Mouse (Mus musculus) erythroblast, embryonic 14.5 days (primary cell): ENCODE measurements around the gene Rbl2. TPM values are rescaled to one million over a fixed set of nuclear protein-coding genes. Genes with fewer than 3 reads are reported as not detected.

Experiments
- H3K27me3 ChIP-seq: 2 replicates; pipeline ENCODE4 v1.6.1; 2012; ENCODE audit warnings: inconsistent platforms; ENCODE audit not compliant: control insufficient read depth
- H3K36me3 ChIP-seq: 2 replicates; pipeline ENCODE4 v1.6.1; 2012; ENCODE audit warnings: mild to moderate bottlenecking, inconsistent platforms; ENCODE audit not compliant: control insufficient read depth
- H3K4me1 ChIP-seq: 2 replicates; pipeline ENCODE4 v1.6.1; 2012; ENCODE audit warnings: inconsistent platforms; ENCODE audit not compliant: control insufficient read depth
- H3K4me3 ChIP-seq: replicated peaks from 2 replicates; pipeline ENCODE3; 2012; ENCODE audit warnings: moderate library complexity, mild to moderate bottlenecking, inconsistent platforms
- H3K9me3 ChIP-seq: 2 replicates; pipeline ENCODE4 v1.6.1; 2012; ENCODE audit warnings: low read length, inconsistent platforms, mixed read lengths; ENCODE audit not compliant: control insufficient read depth
- GATA1 ChIP-seq: IDR thresholded peaks from 2 replicates; pipeline ENCODE4 v1.6.1; 2012; ENCODE audit warnings: low read length, inconsistent platforms, mixed read lengths
- TAL1 ChIP-seq: IDR thresholded peaks from 3 replicates; pipeline ENCODE4 v1.6.1; 2012; ENCODE audit warnings: low read length, inconsistent platforms, mixed read lengths
- polyA plus RNA-seq: library from polyadenylated mRNA; stranded (reverse); fragments of >175 nt; gene quantifications from 2 replicates; pipeline ENCODE4 v1.2.3, GENCODE M21; 2012

Rbl2 gene
- polyA plus RNA-seq, 1 experiment = 0.13 TPM

DNA sequence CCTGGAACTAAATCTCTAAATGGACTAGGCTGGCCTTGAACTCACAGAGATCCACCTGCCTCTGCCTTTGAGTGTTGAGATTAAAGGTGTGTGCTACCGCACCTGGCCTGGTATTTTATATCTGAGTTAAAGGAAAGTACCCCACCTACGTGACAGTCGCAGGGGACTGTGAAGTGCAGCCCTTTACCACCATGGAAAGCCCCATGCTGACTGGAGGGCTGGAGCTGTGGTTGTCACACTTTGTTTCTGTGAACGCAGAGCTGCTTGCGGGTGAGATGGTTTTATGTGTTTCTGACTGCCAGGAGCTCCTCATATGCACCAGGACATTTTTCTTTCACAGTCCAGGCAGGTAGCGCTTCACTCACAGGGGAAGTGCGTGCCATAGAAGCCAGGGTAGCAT is 18.6 kb downstream of the Rbl2 start:
- H3K9me3 ChIP-seq = no peaks in the 10 kb centered on the region
- H3K27me3 ChIP-seq = no peaks in the 10 kb centered on the region
- no peak overlapping the region for H3K4me3 ChIP-seq
- no peak for TF ChIP-seq GATA1
- TF ChIP-seq TAL1 = no peak
- H3K4me1 ChIP-seq = no peaks in the 10 kb centered on the region
- H3K36me3 ChIP-seq = peaks cover 46% of the 10 kb centered on the region

DNA sequence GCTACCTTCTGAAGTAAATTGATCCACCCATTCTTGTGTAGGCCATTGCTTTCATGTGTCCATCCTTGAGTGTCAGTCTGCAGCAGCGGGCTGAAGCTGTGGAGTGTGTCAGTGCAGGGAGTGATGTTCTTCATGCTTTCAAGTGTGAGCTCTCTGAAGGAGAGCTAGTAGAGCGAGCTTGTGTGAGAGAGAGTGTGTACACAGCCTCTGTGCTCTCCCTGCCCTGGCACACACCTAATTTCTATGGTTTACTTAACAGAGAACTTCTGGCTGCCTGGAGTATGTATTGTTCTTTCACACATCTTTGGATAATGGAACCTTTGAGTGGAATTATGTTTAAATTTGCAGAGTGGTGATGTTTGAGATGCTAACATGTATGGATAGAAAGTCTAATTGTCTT is 19.7 kb downstream of the Rbl2 start:
- Histone ChIP-seq H3K4me1 (no peaks in the 10 kb centered on the region), H3K27me3 (no peaks in the 10 kb centered on the region), H3K36me3 (peaks cover 48% of the 10 kb centered on the region), H3K9me3 (no peaks in the 10 kb centered on the region), H3K4me3 (no peak overlapping the region)
- TF ChIP-seq TAL1 = no peak
- no peak for TF ChIP-seq GATA1

DNA sequence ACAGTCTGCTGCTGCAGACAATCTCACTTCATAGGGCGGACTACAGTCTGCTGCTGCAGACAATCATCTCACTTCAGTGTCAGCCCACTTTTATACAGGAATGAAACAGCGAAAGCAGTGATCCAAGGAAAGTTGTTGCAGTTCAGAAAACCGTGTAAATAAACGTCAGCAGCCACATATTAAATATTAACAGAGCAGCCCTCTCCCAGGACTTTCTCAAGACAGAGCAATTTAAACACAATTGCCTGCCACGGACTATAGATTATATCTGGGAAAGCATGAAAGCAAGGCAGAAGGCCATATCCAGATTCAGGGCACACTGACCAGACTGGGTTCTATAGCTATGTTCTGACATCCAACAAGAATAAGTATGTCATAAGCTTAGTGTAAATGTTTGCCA is 24.3 kb downstream of the Rbl2 start:
- H3K4me1 ChIP-seq = no peaks in the 10 kb centered on the region
- H3K9me3 ChIP-seq = no peaks in the 10 kb centered on the region
- peaks cover 53% of the 10 kb centered on the region for H3K36me3 ChIP-seq
- H3K4me3 ChIP-seq = no peak overlapping the region
- no peak for TF ChIP-seq GATA1
- no peaks in the 10 kb centered on the region for H3K27me3 ChIP-seq

DNA sequence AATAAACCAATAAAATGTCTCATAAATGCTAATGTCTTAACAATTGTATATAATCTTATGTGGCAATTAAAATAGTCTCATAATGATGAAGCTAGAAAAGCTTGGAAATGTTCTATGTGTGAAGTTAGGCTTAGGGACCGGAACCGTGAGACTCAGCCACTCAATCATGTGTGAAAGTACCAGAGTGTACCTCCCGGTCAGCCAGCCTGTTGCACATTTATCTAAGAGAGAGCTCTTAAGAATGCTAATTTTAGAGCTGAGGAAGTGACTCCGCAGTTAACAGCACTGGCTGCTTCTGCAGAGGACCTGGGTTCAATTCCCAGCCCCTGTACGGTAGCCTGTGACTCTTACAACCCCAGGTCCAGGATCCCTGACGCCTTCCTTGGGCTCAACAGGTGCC is 28.2 kb downstream of the Rbl2 start:
- Histone ChIP-seq H3K36me3 (peaks cover 46% of the 10 kb centered on the region), H3K4me3 (no peak overlapping the region), H3K27me3 (no peaks in the 10 kb centered on the region), H3K4me1 (no peaks in the 10 kb centered on the region; the same call in 1 of the 2 replicates), H3K9me3 (no peaks in the 10 kb centered on the region)
- no peak for TF ChIP-seq TAL1

DNA sequence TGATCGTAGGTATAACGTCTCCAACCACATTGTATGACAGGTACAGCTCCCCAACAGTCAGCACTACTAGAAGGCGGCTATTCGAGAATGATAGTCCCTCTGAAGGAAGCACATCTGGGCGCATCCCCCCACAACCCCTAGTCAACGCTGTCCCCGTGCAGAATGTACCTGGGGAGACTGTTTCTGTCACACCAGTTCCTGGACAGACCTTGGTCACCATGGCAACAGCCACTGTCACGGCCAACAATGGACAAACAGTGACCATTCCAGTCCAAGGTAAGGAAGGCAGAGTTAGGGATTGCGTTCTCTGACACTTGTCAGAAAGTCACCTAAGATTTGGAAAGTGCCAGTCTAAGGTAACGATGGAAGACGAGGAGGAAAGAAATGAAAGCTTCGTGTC is 36.4 kb downstream of the Rbl2 start:
- Histone ChIP-seq H3K4me3 (no peak overlapping the region), H3K36me3 (peaks cover 33% of the 10 kb centered on the region), H3K9me3 (no peaks in the 10 kb centered on the region), H3K4me1 (no peaks in the 10 kb centered on the region; the same call in 1 of the 2 replicates), H3K27me3 (no peaks in the 10 kb centered on the region)
- TF ChIP-seq GATA1 (no peak), TAL1 (no peak)

DNA sequence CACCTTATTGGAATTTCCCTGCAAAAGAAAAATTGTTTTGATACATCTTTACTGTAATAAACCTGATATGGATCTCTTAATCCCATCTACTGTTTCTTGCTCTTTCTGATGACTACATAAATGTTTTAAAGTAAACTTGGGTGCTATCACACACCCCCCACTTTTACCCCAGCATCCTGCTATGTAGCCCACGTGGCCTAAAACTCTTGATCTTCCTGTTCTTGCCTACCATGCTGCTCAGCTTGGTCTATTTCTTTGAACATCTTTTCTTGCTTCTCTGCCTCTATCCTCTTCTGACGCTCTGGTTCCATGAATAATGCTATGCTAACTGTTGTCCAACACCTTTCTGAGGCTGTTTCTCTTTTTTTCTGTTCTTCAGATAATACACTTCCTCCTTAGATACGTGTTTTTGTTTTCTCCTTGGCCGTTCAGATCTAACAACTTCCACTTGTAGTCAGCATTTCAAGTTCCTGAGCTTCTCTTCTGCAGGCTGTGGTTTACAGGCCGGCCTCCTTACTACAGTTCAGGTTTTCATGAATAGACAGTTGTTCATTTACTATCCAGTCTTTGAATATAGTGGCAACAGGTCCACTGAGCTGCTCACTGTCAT is 42.1 kb downstream of the Rbl2 start:
- TF ChIP-seq GATA1 (no peak), TAL1 (no peak)
- H3K9me3 ChIP-seq = no peaks in the 10 kb centered on the region
- peaks cover 35% of the 10 kb centered on the region for H3K36me3 ChIP-seq
- H3K27me3 ChIP-seq = no peaks in the 10 kb centered on the region
- H3K4me3 ChIP-seq = no peak overlapping the region
- H3K4me1 ChIP-seq = no peaks in the 10 kb centered on the region

DNA sequence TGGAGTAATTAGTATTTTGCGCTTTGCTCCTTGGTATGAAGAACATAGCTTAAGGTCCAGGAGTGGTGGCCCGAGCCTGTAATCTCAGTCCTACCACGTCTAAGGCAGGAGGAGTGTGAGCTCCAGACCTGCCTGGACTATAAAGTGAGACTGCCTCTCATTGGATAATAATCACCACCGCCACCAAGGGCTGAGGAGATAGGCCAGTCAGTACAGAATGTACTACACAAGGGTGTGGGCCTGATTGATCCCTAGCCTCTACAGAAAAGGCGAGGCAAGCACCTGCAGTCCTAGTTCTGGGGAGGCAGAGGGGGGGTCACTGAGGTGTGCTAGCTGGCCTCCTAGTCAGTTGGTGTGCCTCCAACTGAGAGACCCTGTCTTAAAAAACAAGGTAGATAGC is 44.6 kb downstream of the Rbl2 start:
- Histone ChIP-seq H3K36me3 (peaks cover 36% of the 10 kb centered on the region), H3K9me3 (no peaks in the 10 kb centered on the region), H3K27me3 (no peaks in the 10 kb centered on the region), H3K4me1 (no peaks in the 10 kb centered on the region), H3K4me3 (no peak overlapping the region)
- TF ChIP-seq TAL1 = no peak
- TF ChIP-seq GATA1 = no peak

DNA sequence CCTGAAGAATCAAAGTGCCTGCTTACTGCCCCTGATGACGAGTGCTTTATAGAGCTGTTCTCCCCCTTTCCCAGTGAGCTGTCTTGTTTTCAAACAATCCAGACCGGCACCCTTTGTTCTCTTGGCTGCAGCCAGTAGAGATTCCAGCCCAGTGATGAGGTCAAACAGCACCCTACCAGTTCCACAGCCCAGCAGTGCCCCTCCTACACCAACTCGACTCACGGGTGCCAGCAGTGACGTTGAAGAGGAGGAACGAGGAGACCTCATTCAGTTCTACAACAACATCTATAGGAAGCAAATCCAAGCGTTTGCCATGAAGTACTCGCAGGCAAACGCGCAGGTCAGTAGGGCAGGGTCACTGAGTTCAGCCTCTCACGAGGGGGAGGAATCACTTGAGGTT is 45.1 kb downstream of the Rbl2 start:
- Histone ChIP-seq H3K9me3 (no peaks in the 10 kb centered on the region), H3K36me3 (peaks cover 36% of the 10 kb centered on the region), H3K4me3 (no peak overlapping the region), H3K4me1 (no peaks in the 10 kb centered on the region), H3K27me3 (no peaks in the 10 kb centered on the region)
- TF ChIP-seq GATA1 (no peak), TAL1 (no peak)

DNA sequence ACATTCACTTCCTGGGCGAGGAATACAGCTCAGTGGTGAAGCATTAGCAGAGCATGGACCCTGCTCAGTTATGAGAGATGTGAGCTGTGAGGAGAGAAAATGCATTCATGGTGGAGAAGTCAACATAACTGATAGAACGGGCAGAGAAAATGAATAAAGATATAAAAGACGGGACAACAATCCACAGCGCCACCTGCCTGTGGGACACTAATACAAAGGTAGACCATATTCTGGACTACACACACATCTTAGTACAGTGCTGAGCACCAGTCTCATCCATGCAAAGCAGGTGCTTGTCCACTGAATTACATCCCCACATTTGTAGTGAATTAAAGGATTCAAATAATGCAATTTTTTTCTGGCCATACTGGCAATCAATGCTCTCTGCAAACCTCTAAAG is 47.7 kb downstream of the Rbl2 start:
- TF ChIP-seq GATA1 (no peak), TAL1 (no peak)
- Histone ChIP-seq H3K4me3 (no peak overlapping the region), H3K36me3 (peaks cover 47% of the 10 kb centered on the region), H3K4me1 (no peaks in the 10 kb centered on the region), H3K9me3 (no peaks in the 10 kb centered on the region), H3K27me3 (no peaks in the 10 kb centered on the region)

DNA sequence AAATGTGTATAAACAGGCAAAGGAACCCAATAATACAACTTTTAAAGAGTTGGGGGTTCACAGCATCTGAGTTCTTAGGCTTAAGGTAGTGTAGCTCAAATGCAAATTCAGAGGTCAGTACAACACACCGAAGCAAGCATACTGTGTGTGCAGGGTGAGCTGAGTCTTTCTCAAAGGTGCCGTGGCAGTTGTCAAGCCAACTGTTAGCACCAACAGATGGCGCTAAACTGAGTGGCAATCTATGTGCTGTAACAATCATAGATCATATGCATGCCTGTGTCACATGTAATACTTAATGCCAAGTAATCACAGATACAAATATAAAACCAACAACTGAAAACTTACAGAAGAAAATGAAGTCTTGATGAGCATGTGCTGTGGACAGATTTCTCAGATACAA is 48.3 kb downstream of the Rbl2 start:
- TF ChIP-seq GATA1 (no peak), TAL1 (no peak)
- H3K4me1 ChIP-seq = no peaks in the 10 kb centered on the region
- no peaks in the 10 kb centered on the region for H3K27me3 ChIP-seq
- H3K36me3 ChIP-seq = peaks cover 50% of the 10 kb centered on the region
- no peak overlapping the region for H3K4me3 ChIP-seq
- no peaks in the 10 kb centered on the region for H3K9me3 ChIP-seq
